Mouse (Mus musculus) olfactory bulb, adult 2 months (tissue): ENCODE results near the gene Apbb1ip. TPM values are rescaled to one million over a fixed set of nuclear protein-coding genes. Genes with fewer than 3 reads are reported as not detected.

Experiments
- H3K27ac ChIP-seq: fragments of 200-500 bp; 2 replicates; pipeline ENCODE4 v1.5.1; 2012; ENCODE audit warnings: low read depth, low read length; ENCODE audit not compliant: insufficient read depth
- H3K4me1 ChIP-seq: fragments of 200-500 bp; 2 replicates; pipeline ENCODE4 v1.6.1; 2012; ENCODE audit warnings: low read length; ENCODE audit not compliant: control insufficient read depth, insufficient read depth
- H3K4me3 ChIP-seq: fragments of 200-500 bp; 2 replicates; pipeline ENCODE4 v1.5.1; 2012; ENCODE audit warnings: mild to moderate bottlenecking, low read depth, low read length, moderate library complexity; ENCODE audit not compliant: insufficient read depth
- CTCF ChIP-seq: fragments of 200-500 bp; IDR thresholded peaks from 2 replicates; pipeline ENCODE4 v1.5.1; 2012; ENCODE audit warnings: low read depth, mild to moderate bottlenecking, low read length, moderate library complexity; ENCODE audit not compliant: insufficient read depth
- POLR2A ChIP-seq: fragments of 200-500 bp; IDR thresholded peaks from 2 replicates; pipeline ENCODE4 v1.6.1; 2012; ENCODE audit warnings: mild to moderate bottlenecking, low read depth, low read length, moderate library complexity; ENCODE audit not compliant: insufficient read depth
- WGBS: fragments of 180-500 bp; shearing (Covaris S2); methylation state at CpG from one replicate; pipeline ENCODE4 v1.1.7; 2018; 5-methylcytosine and 5-hydroxymethylcytosine counted together
- polyA plus RNA-seq: library from polyadenylated mRNA; stranded (reverse); fragments of >200 nt; gene quantifications from 2 replicates; pipeline ENCODE4 v1.2.4, GENCODE M21; 2012; ENCODE audit warnings: low replicate concordance; ENCODE audit not compliant: missing spikeins, insufficient read depth, insufficient read length

Apbb1ip gene
- polyA plus RNA-seq, 1 experiment = not detected

DNA sequence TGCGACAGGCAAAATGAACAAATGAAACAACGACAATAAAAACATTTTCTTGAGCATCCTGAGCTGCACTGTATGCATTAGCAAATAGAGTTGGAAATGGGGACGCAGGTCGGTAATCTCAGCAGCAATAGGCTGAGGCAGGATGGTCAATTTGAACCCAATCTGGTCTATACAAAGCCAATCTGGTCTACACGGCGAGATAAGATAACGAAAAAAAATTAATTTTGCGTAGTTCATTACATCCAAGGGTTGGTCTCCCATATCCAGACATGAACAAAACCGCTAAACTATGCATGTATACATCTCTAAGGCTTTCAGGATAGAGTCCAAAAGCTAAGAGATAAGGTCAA is 121.0 kb downstream of the Apbb1ip start:
- no peak for TF ChIP-seq POLR2A
- TF ChIP-seq CTCF = no peak
- Histone ChIP-seq H3K27ac (peak overlapping the region; percentile 68), H3K4me1 (no peaks in the 10 kb centered on the region), H3K4me3 (peak overlapping the region; percentile 91)
- WGBS = 17% methylated on average over 9 of the region's 9 CpGs

DNA sequence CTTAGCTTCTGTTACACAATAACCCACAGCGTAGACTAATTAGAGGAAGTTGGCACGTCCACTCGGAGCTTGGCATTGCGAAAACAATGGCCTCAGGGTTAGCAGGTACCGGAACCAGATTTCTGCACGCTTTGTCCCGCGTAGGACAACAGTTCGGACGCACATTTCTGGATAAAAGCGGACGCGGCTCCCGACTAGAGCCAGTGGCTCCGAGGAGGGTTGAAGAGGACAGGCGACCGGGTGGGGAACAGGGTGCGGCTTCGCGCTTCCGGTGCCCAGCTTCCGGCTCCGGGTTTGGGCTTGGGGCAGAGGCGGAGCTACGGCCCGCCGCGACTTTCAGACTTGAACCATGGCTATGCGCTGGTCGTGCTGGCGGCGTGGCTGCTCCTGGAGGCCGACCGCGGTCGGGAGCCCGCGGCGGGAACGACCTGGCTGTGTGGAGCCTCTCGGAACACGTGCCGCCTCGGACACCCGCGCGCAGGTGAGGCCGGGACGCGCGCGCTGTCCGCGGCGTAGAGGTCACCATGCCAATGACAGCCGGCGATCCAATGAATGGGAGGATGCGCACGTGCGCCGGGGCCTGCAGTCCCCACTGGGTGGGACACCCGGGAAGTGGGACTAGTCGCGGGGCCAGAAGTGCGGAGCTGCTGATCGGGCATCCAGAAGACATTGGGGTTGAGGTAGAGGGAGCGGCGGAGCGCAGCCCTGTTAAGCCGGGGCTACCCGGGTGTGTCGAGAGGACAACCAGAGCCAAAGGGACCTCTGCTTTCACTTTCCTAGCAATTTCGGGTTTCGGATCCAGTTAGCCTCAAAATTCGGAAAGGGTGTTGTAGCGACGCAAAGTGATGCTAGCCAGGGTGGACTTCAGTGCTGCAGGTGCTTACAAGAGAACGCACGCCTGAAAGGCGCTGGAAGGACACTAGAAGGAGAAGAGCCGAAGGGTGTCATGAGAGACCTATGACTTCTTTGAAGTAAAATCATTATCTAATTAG is 121.7 kb downstream of the Apbb1ip start, which contains the start of gene Pdss1:
Gene Pdss1 (plus strand): TSS at position 241 of the 992 bp plus-strand sequence.
- under 1% methylated on average over 81 of the region's 81 CpGs for WGBS
- Histone ChIP-seq H3K4me1 (no peaks in the 10 kb centered on the region), H3K27ac (peak within 1 kb of the TSS; percentile 68), H3K4me3 (peak within 1 kb of the TSS; percentile 91)
- TF ChIP-seq CTCF = no peak
- TF ChIP-seq POLR2A = peak; percentile 73

DNA sequence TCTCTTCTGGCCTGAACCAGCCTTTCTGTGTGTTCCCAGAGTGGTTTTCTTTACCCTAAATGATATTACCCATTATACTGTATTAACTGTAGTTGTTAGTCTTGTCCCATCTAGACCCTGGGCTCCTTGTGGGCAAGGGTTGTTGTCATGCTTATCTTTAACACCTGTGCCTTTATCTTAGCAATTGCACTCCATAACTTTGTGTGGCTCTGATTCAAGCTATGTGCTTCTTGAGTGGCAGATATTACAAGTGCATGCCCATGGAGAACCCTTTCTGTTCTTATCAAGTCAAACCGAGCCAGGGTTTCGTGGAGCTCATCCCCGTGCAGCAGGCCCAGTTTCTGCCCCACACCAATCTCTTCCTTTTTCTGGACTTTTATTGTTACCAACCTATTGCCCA is 130.1 kb downstream of the Apbb1ip start:
- Histone ChIP-seq H3K4me1 (no peaks in the 10 kb centered on the region), H3K27ac (no peak overlapping the region), H3K4me3 (no peak overlapping the region)
- 95% methylated on average over 3 of the region's 3 CpGs for WGBS
- TF ChIP-seq CTCF (no peak), POLR2A (no peak)

DNA sequence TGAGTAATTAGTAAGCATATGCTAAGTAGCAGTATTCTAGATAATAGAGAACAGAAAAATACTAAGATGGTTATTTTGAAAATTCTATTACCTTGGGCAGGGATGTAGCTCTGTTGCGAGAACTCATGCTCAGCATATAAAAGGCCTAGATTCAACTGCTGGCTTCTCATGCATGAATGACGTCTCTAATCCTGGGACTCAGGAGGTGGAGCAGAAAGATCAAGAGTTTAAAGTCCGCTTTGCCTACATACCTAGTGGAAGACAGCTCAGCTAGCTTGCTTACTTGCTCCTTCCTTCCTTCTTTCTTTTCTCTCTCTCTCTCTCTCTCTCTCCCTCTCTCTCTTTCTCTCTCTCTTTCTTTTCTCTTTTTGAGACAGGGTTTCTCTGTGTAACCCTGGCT is 140.5 kb downstream of the Apbb1ip start:
- no peak for TF ChIP-seq CTCF
- no peak for TF ChIP-seq POLR2A
- WGBS = 78% methylated on average over 3 of the region's 3 CpGs
- Histone ChIP-seq H3K4me3 (no peak overlapping the region), H3K4me1 (no peaks in the 10 kb centered on the region), H3K27ac (no peak overlapping the region)

DNA sequence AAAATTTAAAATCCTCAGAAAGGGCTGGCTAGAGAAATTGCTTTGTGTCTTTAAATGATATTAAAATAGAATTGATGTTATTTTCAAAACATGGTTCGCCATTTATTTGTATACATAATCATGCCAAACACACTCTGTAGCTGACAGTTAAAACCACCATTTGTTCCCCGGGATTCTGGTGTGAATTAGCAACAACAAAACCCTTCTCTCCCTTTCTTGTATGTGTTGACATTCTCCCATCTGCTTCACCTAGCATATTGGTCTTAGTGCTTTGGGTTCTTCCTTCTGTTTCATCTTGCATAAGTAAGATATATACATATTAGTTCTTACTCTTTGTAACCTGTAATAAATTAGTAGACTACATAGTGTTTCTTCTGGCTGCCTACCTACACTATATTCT is 144.8 kb downstream of the Apbb1ip start:
- 87% methylated on average over 2 of the region's 2 CpGs for WGBS
- Histone ChIP-seq H3K4me1 (no peaks in the 10 kb centered on the region), H3K4me3 (no peak overlapping the region), H3K27ac (no peak overlapping the region)
- TF ChIP-seq CTCF (no peak), POLR2A (no peak)

Other genes starting within 250 kb of the Apbb1ip start
- gene Gad2, start 151.9 kb upstream of the Apbb1ip start, polyA plus RNA-seq = 106 and 189 TPM in 2 replicates
- not detected in 2 replicates for gene Pdss1, start 121.4 kb downstream of the Apbb1ip start, polyA plus RNA-seq